Mouse (Mus musculus) ES-Bruce4 (cell line): ENCODE results near the gene Lamtor2.

Experiments used
- CTCF ChIP-seq: IDR thresholded peaks from one replicate; pipeline ENCODE4 v1.8.1; 2011; ENCODE audit warnings: low read depth, low read length
- POLR2A ChIP-seq: IDR thresholded peaks from one replicate; pipeline ENCODE4 v1.8.1; 2011; ENCODE audit warnings: low read length; ENCODE audit not compliant: insufficient read depth

- no peak for TF ChIP-seq CTCF
- TF ChIP-seq POLR2A, result no peak
Observed at GRCm38 (mm10) chr3:88505765-88506164, 47.1 kb downstream of the Lamtor2 start.
